Mouse (Mus musculus) myocyte (in vitro differentiated cells): ENCODE measurements around the gene Cyb5rl. TPM values are rescaled to one million over a fixed set of nuclear protein-coding genes. Genes with fewer than 3 reads are reported as not detected.

Source experiments
- H3K27me3 ChIP-seq: one replicate; pipeline ENCODE4 v1.6.1; 2011; ENCODE audit not compliant: control insufficient read depth, insufficient read depth, insufficient read length
- H3K36me3 ChIP-seq: one replicate; pipeline ENCODE4 v1.6.1; 2011; ENCODE audit not compliant: control insufficient read depth, insufficient read depth
- H3K4me2 ChIP-seq: one replicate; pipeline ENCODE4 v1.6.1; 2011; ENCODE audit warnings: low read depth, control low read depth
- H3K4me3 ChIP-seq: one replicate; pipeline ENCODE4 v1.5.1; 2011; ENCODE audit warnings: mild to moderate bottlenecking, control low read depth, moderate library complexity
- H3K79me2 ChIP-seq: one replicate; pipeline ENCODE4 v1.6.1; 2011; ENCODE audit not compliant: control insufficient read depth, insufficient read depth
- H3ac ChIP-seq: one replicate; pipeline ENCODE4 v1.6.1; 2011; ENCODE audit not compliant: control insufficient read depth, insufficient read length
- CEBPB ChIP-seq: IDR thresholded peaks from 2 replicates; pipeline ENCODE4 v1.6.1; 2011; ENCODE audit warnings: mild to moderate bottlenecking, moderate library complexity; ENCODE audit not compliant: poor library complexity, insufficient read depth, severe bottlenecking
- E2F4 ChIP-seq: IDR thresholded peaks from one replicate; pipeline ENCODE4 v1.6.1; 2011; ENCODE audit warnings: mild to moderate bottlenecking, control low read depth, moderate library complexity; ENCODE audit not compliant: insufficient read depth
- MAX ChIP-seq: IDR thresholded peaks from one replicate; pipeline ENCODE4 v1.6.1; 2011; ENCODE audit warnings: low read depth, mild to moderate bottlenecking, control low read depth
- MYOD1 ChIP-seq, 3 experiments: IDR thresholded peaks; one replicate each; pipeline ENCODE4 v1.6.1; 2011; ENCODE audit warnings: control low read depth in 2 of 3, low read depth in 2 of 3, mild to moderate bottlenecking in 2 of 3, moderate library complexity in 1 of 3; ENCODE audit not compliant: insufficient read length in 2 of 3, control insufficient read depth in 1 of 3
- MYOG ChIP-seq, 3 experiments: IDR thresholded peaks; one replicate each; pipeline ENCODE4 v1.6.1; 2011; ENCODE audit warnings: control low read depth in 2 of 3, low read depth in 2 of 3, mild to moderate bottlenecking in 2 of 3; ENCODE audit not compliant: insufficient read length in 2 of 3, control insufficient read depth in 1 of 3, insufficient read depth in 1 of 3
- POLR2A ChIP-seq: IDR thresholded peaks from one replicate; pipeline ENCODE4 v1.6.1; 2011; ENCODE audit warnings: low read depth, mild to moderate bottlenecking, control low read depth, moderate library complexity; ENCODE audit not compliant: insufficient read length
- POLR2AphosphoS2 ChIP-seq: IDR thresholded peaks from one replicate; pipeline ENCODE4 v1.6.1; 2011; ENCODE audit warnings: low read depth, control low read depth; ENCODE audit not compliant: insufficient read length
- REST ChIP-seq: IDR thresholded peaks from one replicate; pipeline ENCODE4 v1.6.1; 2011; ENCODE audit warnings: mild to moderate bottlenecking, control low read depth, moderate library complexity; ENCODE audit not compliant: insufficient read depth, insufficient read length
- SRF ChIP-seq: IDR thresholded peaks from one replicate; pipeline ENCODE4 v1.6.1; 2011; ENCODE audit warnings: low read depth; ENCODE audit not compliant: control insufficient read depth, insufficient read length
- TCF12 ChIP-seq: IDR thresholded peaks from one replicate; pipeline ENCODE4 v1.6.1; 2011; ENCODE audit warnings: mild to moderate bottlenecking, control low read depth; ENCODE audit not compliant: poor library complexity, insufficient read depth, severe bottlenecking
- TCF3 ChIP-seq: IDR thresholded peaks from one replicate; pipeline ENCODE4 v1.6.1; 2011; ENCODE audit warnings: low read depth, control low read depth; ENCODE audit not compliant: insufficient read length
- USF1 ChIP-seq: IDR thresholded peaks from one replicate; pipeline ENCODE4 v1.6.1; 2011; ENCODE audit warnings: low read depth, mild to moderate bottlenecking, control low read depth, moderate library complexity
- polyA plus RNA-seq: library from polyadenylated mRNA; unstranded; fragments of >200 nt; fragmentation: generic; extraction: Trizol; gene quantifications from one replicate; pipeline ENCODE4 v1.2.1, GENCODE M21; 2012; ENCODE audit warnings: missing spikeins

The Cyb5rl gene
- polyA plus RNA-seq, 1 experiment, result 9.1 TPM

- Histone ChIP-seq H3K4me2 (no peak overlapping the region), H3K36me3 (no peaks in the 10 kb centered on the region), H3K79me2 (no peaks in the 10 kb centered on the region), H3K27me3 (peaks cover 3% of the 10 kb centered on the region), H3K4me3 (no peak overlapping the region), H3ac (no peak overlapping the region)
- TF ChIP-seq MYOG (IDR thresholded peaks at IDR 0.05; ENCODE audit: control insufficient read depth in 1 of 3, insufficient read depth in 1 of 3, insufficient read length in 2 of 3, low read depth in 2 of 3), result no peak
- no peak for TF ChIP-seq MAX
Measured at GRCm38 (mm10) chr4:107119056-107119455, 52.3 kb downstream of the Cyb5rl start.

- Histone ChIP-seq H3K27me3 (no peaks in the 10 kb centered on the region), H3K4me3 (no peak overlapping the region), H3K4me2 (no peak overlapping the region), H3K36me3 (no peaks in the 10 kb centered on the region), H3K79me2 (no peaks in the 10 kb centered on the region), H3ac (no peak overlapping the region)
- TF ChIP-seq SRF (no peak), POLR2A (no peak), E2F4 (no peak), CEBPB (no peak), TCF3 (no peak), POLR2AphosphoS2 (no peak), MYOD1 (IDR thresholded peaks at IDR 0.05; ENCODE audit: control insufficient read depth in 1 of 3, insufficient read length in 2 of 3, low read depth in 2 of 3) (no peak)
Measured at GRCm38 (mm10) chr4:107120676-107121075, 53.9 kb downstream of the Cyb5rl start.

DNA sequence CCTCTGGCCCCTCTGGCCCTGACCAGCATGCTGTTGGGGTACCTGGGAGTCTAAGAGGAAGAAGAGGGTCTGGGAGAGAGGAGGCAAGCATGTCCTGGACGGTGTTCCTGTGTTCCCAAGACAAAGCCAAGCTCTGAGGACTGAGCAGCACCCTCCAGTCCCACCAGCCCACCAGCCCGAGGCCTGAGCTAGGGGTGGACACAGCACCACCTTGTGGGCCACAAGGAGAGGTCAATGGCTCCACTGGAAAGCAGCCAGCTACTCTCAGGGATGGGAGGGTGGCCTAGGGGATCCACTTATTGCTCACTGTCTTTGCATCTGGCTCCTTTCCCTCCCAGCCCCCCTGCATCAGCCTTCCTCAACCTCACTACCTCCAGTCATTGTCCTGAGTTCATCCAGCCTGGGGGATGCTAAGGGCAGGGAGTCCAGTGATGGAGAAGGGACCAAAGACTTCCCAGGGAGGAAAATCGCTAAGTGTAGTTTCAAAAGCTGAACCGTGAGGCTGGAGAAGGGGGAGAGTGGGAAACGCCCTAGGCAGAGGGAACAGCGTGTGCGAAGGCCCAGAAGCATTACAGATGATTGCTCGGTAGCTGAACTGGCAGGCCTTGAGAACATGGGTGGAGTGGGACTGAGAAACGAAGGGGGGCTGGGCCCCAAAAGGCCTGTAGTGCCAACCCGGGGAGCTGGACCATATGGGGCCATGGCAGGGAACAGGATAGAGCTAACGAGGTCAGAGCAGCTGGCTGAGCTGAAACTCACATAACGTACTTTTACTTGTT is 54.6 kb downstream of the Cyb5rl start:
- no peaks in the 10 kb centered on the region for H3K79me2 ChIP-seq
- no peaks in the 10 kb centered on the region for H3K27me3 ChIP-seq
- no peaks in the 10 kb centered on the region for H3K36me3 ChIP-seq
- no peak overlapping the region for H3K4me2 ChIP-seq
- TF ChIP-seq REST (no peak), TCF3 (no peak), SRF (no peak), MYOG (IDR thresholded peaks at IDR 0.05; ENCODE audit: control insufficient read depth in 1 of 3, insufficient read depth in 1 of 3, insufficient read length in 2 of 3, low read depth in 2 of 3) (no peak), MYOD1 (IDR thresholded peaks at IDR 0.05; ENCODE audit: control insufficient read depth in 1 of 3, insufficient read length in 2 of 3, low read depth in 2 of 3) (no peak), USF1 (no peak), E2F4 (no peak)
- H3K4me3 ChIP-seq, result no peak overlapping the region
- H3ac ChIP-seq, result no peak overlapping the region

DNA sequence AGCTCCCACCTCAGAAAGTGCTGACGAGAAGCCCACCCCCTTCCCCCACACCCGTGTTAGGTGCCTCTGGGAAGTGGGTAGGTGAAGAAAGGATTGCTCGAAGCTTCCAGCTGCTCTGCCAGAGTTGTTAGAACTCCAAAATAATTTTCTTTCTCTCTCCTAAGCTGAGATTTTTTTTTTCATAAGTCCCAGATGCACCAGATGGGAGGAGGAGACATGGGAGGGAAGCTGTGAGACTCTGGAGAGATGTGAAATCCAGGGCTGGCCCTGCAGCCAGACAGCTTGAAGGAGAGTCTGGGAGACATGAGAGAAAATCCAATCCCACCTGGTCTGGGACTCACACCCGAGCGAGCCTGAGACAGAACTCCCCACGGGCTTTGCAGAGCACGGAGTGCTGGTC is 57.6 kb downstream of the Cyb5rl start:
- TF ChIP-seq USF1 (no peak), TCF12 (no peak), MYOD1 (IDR thresholded peaks at IDR 0.05; ENCODE audit: control insufficient read depth in 1 of 3, insufficient read length in 2 of 3, low read depth in 2 of 3) (no peak), REST (no peak), SRF (no peak), MYOG (IDR thresholded peaks at IDR 0.05; ENCODE audit: control insufficient read depth in 1 of 3, insufficient read depth in 1 of 3, insufficient read length in 2 of 3, low read depth in 2 of 3) (no peak), E2F4 (no peak), MAX (no peak), TCF3 (no peak)
- no peaks in the 10 kb centered on the region for H3K27me3 ChIP-seq
- no peak overlapping the region for H3K4me3 ChIP-seq
- no peaks in the 10 kb centered on the region for H3K79me2 ChIP-seq
- H3K4me2 ChIP-seq, result no peak overlapping the region
- H3ac ChIP-seq, result no peak overlapping the region
- no peaks in the 10 kb centered on the region for H3K36me3 ChIP-seq

- TF ChIP-seq POLR2A (no peak), TCF12 (no peak), USF1 (no peak), MYOG (IDR thresholded peaks at IDR 0.05; ENCODE audit: control insufficient read depth in 1 of 3, insufficient read depth in 1 of 3, insufficient read length in 2 of 3, low read depth in 2 of 3) (no peak), REST (no peak), MYOD1 (IDR thresholded peaks at IDR 0.05; ENCODE audit: control insufficient read depth in 1 of 3, insufficient read length in 2 of 3, low read depth in 2 of 3) (no peak), E2F4 (no peak), SRF (no peak), MAX (no peak), TCF3 (no peak), CEBPB (no peak), POLR2AphosphoS2 (no peak)
- H3K79me2 ChIP-seq, result no peaks in the 10 kb centered on the region
- H3K27me3 ChIP-seq, result no peaks in the 10 kb centered on the region
- H3K4me3 ChIP-seq, result no peak overlapping the region
- H3ac ChIP-seq, result no peak overlapping the region
- no peak overlapping the region for H3K4me2 ChIP-seq
- no peaks in the 10 kb centered on the region for H3K36me3 ChIP-seq
Measured at GRCm38 (mm10) chr4:107125101-107125500, 58.3 kb downstream of the Cyb5rl start.
